Mouse (Mus musculus) kidney, adult 18-20 months (tissue): ENCODE results near the gene Rbfox3.
A peak's percentile ranks its signal among the peaks of the same experiment; 100 is the strongest.

Source experiments
- DNase-seq: peaks from one replicate; pipeline ENCODE4 v3.0.0; 2021

Gene Rbfox3

DNA sequence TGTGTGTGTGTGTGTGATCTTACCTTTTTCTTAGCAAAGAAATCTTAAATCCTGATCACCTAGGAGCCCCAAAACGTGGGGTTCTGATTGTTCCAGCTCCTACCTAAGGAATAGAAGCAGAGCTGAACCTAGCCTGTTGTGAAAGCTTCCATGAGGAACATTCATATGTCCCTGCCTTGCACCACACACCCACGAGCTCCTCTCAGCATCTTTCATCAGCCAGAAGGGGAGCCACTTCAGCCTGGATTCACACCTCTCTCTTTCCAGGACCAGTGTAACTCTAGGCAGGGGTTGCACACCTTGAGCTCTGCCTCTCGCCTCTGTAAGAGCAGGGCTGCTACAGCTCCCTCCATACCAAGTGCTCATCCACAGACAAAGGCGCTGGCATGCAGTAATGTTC is 330.4 kb downstream of the Rbfox3 start:
- no peak for DNase-seq

DNA sequence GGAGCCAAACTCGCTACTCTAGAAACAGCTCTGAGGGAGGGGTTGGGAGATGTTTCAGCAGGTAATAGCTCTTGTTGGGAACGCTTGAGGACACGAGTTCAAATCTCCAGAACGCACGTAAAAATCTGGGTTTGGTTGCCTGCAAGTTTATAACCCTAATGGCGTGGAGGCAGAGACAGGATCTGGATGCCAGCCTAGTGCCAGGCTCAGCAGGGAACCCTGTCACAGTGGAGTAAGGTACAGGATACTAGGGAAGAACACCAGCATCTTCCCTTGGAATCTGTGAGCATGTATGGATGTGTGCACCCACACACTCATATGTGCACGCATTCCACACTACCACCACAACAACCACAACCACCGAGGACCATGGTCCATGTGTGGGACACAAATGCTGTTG is 331.8 kb downstream of the Rbfox3 start:
- no peak for DNase-seq

DNA sequence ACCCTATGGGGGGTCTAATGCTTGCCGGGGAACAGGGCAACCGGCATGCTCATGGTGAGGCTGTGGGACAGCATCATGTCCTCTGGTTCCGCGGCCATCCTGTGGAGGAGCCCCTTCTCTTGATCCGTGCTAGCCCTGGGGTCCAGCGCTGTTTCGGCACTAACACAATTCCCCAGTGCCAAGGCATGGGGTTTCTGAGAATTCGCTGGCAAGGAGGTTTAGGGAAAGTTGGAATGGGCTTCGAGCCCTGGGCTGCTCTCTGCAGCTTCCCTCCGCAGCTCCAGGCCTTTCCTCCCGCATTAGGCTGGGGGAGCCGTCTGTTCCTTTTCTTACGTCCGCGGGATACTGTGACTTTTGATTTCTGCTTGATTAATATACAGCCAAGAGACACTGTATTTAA is 334.1 kb downstream of the Rbfox3 start:
- no peak for DNase-seq

DNA sequence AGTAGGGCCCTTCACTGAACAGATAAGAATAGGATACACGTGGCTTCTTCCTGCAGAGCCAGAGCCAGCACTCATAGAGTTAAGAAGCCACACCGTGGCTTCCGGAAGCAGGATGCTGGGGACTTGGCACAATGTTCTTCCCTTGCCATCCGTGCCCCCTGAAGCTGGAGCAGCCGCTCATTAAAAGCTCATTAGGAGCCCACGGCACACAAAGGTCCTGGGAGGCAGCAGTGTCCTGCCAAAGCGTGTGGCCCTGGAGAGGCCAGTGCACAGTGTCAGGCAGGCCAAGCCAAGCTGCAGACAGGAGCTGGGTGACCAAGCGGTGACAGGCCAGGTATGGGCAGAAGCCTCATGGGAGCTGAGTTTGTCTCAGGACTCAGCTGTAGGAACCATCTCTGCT is 334.8 kb downstream of the Rbfox3 start:
- DNase-seq = no peak

DNA sequence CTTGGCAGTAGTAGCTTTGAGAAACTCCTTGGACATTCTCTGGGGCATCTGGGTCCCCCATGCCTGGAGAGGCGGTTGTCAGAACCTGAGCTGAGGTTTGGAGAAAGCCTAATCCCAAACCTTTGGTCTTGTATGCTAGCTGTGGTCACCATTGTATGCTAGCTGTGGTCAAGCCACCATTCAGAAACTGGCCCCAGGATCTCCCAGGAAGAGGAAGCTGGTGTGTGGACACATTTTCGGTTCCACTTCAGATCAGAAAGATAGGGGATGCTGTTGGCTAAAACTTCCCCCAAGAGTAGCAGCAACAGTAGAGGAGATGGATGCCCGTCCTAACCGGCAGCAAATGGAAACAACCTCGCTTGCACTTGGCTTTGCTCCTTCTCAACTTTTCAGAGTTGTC is 337.0 kb downstream of the Rbfox3 start:
- no peak for DNase-seq

DNA sequence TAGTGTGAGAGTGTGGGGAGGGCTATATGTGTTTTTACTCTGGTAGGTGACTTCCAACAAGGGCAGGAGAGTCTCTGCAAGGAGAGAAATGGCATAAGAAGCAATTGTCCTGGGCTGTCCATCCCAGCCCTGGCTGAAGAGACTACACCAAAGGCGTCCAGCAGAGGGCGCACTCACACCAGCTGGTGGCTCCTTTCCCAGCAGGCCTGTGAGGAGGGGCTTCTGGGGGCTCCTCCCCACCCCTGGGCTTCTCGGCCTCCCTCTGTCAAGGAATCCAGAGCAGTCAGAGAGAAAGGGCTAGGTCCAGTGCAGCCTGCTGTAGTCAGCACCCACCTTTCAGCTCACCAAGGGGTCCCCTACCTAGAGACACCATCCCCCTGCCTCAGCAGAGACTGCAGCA is 337.8 kb downstream of the Rbfox3 start:
- DNase-seq = peak; percentile 35

DNA sequence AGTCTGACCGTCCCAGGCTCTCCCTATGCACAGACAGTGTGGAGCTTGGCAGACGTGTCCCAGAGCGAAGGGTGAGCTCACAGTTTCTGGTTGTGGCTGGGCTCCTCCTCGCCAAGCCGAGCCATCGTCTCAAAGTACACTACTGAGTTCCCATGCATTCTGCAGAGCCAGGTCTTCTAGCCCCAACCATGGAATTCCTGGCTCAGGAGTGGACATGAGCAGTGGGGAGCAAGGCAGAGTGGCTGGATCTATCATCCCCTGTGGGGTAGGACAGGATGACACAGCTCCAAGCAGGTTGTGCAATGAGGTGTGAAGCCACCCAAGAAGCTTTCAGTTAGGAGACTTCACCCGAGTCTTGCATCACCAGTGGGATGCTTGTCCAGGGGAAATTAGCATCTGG is 338.4 kb downstream of the Rbfox3 start:
- no peak for DNase-seq

DNA sequence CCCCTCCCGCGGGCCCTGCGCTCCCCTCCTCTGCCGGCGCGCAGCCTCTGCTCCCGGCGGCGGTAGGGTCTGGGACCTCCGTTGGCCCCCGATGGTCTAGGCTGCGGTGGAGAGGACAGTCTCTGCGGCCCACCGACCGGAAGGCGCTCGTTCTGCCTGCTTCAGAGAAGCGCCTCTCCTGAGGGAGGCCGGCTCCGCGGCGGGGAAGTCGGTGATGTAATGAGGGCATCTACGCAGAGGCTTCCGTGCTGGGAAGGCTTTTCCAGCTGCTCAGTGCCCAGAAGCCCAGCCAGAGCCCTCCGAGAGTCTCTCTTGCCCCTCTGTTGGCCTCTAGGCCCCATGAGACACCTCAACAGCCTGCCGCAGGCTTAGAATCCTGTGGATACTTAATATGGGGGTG is 341.2 kb downstream of the Rbfox3 start:
- DNase-seq = no peak

DNA sequence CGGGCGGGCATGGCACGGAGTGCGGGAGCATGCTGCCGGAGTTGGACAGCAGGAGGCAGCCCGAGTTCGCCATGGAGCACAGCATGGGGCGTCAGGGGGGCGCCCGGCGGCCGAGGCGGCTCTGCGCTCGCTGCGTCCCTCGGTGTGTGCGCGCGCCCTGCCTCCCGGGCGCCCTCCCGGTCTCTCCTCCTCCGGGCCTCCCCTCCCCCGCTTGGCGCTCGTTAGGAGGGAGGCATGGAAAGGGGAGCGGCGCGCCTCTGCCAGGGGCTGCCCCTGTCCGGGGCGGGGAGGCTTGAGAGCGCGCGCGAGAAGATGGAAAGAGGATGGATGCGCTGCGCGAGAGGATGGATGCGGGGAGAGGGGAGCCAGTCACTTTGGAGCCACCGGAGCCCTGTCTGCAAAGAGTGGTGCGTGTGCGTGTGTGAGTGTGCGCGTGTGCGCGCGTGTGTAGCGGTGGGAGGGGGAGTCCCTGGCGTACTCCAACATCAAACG is 341.8 kb downstream of the Rbfox3 start:
- no peak for DNase-seq

DNA sequence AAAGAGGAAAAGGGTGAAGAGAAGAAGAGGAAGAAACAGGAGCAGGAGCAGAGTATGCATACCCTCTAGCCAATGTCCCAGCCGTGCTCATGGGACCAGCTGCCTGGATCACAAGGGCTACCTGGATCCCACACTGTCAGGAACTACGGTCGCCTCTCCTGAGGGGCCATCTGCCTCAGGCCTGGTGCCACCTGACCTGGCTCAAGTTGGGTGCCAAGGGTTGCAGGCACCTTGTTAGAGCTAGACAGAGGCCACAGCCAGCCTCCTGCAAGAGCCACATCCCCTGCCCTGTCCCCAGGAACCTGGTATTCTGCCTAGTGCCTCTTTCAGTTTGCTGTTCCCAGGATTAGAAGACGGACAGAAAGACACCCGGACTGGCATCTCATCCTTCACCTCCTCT is 347.5 kb downstream of the Rbfox3 start:
- no peak for DNase-seq

DNA sequence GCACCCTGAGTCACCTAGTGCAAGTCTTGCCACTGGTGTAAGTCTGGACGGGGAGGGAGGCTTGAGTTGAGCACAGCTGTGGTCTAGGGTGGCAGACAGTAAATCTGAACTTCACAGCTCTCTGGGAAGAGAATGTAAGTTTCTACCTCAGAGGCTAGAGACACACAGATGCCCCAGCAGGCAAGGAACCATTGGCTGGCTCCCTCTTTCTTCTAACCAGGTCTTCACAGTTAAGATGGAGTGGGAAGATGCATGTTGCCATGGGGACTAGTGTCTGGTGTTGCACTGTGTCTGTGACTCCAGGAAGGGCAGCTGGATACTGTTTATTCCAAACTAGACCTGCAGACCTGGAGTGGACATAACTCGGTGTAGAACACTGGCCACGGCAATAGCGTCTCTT is 348.6 kb downstream of the Rbfox3 start:
- DNase-seq = no peak

DNA sequence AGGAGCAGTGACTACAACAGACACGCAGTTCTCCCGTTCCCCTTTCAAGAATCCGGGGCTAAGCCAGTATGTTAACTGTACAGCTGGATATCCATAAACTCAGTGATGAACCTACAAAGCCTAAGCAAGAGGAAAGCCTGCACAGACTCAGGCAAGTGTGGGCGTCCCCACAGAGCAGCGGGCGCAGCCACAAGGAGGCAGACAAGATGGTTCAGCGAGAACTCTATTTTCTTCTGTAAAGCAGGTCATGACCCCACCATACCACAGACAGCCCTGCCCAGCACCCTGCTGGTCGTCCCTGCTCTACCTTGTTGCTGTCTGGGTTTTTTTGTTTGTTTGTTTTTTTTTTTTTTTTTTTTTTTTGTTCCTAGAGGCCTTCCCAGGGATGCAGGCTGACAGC is 353.2 kb downstream of the Rbfox3 start:
- no peak for DNase-seq

DNA sequence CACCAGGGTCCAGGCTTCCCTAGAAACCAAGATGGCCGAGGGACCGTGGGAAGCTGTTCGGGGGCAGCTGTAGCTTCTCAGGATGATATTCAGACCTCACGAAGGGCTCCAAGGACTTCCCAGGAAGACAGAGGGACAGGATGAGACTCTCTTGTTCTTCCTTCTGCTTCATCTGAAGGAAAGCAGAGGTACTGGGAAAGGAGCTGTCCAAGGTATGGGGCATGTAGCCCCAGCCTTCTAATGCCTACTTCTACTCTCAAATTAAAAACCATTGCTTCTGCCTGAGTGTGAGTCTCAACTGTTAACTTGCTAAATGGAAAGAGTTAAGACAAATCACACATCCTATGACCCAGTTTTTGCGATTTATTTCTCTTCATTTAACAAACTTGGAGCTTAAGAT is 355.8 kb downstream of the Rbfox3 start:
- DNase-seq = no peak

DNA sequence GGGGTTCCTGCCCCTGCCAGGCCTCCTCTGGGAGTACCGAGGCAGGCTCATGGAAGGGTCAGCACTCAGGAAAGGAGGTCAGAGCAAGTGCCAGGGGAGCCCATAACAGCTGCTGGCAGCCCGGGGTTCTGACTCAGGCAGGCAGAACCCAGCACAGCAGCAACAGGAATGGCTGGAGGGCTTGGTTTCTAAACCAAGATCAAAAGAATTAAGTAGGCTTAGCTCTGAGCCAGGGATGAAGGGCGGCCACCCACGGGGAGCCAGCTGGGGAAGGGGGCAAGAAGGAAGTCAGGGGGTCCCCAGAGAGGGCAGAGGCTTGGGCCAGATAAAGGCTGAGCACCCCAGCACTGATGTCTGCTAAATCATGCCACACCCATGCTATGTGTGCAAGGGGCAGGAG is 356.9 kb downstream of the Rbfox3 start:
- no peak for DNase-seq

DNA sequence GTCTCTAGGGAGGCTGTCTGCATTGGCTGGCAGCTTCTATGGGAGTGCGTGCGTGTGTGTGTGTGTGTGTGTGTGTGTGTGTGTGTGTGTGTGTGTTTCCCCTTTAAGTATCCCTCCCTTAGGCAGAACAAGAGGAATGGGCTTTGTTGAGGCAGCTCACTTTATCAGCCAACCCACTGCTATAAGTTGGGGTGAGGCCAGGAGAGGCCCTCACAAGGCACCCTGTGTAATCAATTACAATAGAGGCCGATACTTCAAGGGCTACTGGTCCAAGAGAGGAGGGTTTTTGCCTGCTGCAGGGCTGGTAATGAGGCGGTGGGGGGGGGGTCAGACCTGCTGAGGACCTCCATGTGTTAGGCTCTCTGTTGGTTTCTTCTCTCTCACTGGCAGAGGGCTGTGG is 357.5 kb downstream of the Rbfox3 start:
- DNase-seq = no peak

DNA sequence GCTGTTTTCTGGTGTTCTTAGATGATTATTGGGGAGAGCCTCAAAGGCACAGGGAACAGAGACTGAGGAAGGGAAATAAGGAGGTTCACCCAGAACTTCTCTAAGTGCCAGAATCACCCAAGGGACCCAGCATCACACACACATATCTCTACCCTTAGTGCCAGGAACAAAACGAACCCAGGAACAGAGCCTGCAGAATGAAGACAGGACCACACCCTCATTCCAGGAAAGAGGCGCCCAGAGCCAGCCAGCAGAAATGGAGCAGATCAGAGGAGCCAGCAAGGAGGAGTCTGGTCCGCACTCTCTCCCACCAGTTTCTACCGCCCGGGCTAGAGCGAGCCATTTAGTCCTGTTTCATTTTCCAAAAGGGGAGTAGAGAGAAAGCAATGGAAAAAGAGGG is 358.4 kb downstream of the Rbfox3 start:
- DNase-seq = no peak

DNA sequence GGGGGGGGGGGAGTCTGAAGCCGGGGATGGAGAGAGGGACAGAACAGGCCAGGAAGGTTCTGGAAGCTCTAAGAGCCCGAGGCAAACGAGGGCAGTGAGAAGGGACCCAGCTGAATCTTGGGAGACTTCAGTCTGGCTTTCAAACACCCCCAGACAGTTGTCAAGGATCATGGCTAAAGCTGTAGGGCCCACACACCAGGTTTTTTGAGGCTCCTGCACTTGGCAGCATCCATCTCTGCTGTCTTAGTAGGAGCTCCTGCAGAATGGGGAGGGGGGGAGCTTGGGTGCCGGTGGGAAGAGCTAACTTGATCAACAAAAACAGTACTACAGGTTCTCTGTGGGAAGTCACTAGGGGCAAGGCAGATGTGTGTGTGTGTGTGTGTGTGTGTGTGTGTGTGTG is 358.9 kb downstream of the Rbfox3 start:
- DNase-seq = no peak

DNA sequence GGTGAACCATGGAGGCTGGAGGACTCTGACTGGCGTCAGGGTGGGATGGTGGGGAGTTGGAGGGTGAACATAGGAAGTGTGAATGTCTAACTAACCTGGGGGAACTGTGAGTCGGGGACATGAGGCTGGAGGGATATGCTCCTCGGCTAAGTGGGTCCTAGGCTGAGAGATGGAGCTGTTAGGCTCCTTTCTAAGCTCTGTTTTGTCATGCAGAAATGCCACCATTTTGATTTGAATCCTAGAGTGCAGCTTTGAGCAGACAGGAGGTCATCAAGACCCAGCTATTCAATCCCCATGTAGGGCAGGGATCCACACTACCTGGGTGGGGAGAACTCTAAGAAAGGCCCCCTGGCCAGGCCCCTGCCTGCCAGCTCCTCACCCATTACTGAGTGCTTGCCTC is 359.7 kb downstream of the Rbfox3 start:
- DNase-seq = no peak

DNA sequence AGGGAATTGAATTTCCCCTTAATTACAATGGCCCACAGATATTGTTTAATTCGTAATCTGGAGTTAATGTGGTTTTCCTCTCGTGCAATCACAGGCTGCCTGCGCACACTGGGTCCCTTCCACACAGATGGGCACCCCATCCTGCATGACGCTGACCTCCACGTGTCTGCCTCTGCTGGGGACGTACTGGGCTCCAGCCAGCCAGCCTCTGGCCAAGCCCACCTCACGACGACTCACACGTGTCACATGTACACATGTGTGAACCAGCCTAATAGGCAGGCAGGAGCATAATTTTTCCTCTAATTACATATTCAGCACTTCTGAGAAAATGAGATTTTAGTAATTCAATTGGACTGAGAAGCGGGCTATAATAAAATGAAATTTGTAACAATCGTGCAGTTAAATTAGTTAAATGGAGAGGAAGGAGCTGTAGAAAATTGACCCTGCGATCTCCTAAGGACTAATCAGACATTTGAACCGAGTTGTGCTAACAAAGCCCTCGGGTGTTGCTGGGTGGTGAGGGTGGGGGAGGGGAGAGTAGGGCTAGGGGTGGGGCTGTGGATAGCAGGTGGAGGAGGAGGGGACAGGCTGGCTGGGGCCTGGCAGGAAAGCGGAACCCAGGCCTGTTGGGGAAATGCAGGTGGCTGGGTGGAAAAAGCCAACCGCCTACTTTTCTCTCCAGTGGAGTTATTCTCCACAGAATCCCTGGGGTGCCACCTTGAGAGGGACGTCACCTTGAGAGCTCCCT is 360.4 kb downstream of the Rbfox3 start:
- peak; percentile 8 for DNase-seq

DNA sequence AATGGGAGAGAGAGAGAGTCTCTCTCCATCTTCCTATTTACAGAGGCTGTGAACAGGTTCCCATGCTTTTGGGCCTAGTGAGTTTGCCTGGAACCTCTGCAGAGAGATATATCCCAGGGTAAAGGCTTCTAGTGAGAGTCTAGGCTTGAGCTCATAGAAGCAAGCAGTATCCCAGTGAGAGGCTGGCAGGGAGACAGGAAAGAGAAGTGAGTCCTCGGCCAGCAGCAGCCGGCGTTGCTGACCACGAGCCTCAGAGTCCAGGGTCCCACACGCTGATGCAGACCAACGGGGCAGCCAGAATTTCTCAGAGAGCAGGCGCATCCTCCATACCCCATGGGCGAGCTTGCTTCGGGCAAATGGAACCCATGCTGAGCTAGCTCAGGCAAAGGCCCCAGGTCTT is 363.2 kb downstream of the Rbfox3 start:
- no peak for DNase-seq

DNA sequence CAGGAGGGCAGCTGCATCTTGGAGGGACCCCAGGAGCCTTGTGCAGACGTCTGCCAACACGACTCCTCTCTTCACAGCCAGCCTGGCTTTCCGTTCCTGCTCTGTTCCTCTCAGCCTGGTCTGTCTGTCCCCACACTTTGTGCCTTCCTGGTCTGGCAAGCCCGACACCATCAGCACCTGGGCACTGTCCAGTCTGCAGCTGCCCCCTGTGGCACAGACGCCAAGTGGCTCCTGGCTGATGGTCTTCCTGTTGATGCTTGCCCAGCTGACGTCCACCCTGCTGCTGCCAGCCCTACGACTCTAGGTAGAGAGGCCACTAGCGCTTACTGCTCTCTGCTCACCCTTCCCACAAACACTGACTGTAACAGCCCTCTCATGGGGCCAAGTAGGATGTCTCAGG is 365.1 kb downstream of the Rbfox3 start:
- no peak for DNase-seq

DNA sequence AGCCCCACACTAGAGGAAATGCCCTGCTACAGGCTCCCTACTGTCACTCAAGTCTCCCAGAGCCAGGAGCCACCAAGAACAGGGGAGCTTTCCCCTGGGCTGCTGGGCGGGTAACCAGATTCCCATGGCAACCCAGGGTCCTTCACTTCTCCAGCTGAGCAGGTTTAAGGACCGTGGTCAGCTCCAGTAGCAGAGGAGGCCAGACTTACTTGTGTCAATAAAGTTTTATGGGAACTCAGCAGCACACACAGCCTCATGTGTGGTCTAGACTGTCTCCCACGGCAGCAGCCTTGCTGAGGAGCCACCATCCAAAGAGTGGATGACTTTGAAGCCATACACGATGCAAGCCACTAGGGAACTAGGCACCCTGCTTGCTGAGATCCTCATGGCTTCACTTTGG is 365.7 kb downstream of the Rbfox3 start:
- DNase-seq = no peak

DNA sequence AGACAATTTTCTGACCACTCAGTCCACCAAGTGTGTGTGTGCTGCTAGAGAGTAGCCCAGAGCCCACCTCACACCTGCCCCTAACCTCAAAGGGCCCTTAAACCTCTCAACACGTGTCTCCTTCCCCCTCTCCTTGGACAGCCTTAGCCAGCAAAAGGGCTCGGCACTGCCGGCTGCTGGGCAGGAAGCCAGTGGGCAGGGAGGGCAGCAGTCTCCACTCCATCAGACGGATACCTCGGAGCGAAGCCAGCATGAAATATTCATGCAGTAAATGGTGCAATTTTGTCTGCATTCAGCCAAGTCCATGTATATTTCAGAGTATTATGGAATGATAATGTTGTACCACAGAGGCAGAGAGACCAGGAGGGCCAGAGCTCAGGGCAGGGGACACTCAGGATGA is 366.8 kb downstream of the Rbfox3 start:
- DNase-seq = peak; percentile 37

DNA sequence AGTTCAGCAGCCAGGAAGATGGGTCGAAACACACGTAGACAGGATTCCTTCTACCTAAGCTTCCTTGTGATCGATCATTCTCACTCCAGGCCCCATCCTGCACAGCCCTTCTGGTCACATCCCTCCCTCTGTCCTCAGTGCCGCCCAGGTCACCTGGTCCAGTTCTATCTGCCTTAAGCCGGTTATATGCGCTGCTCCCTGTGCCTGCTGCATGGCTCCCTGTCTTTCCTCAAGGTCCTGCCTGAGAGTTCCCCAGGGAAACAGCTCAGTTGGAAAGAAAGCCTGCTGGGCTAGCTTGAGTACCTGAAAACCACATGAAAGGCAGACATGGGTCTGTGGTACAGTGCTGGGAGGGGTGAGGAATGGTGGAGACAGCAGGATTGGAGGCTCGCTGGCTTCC is 368.5 kb downstream of the Rbfox3 start:
- DNase-seq = peak; percentile 3

DNA sequence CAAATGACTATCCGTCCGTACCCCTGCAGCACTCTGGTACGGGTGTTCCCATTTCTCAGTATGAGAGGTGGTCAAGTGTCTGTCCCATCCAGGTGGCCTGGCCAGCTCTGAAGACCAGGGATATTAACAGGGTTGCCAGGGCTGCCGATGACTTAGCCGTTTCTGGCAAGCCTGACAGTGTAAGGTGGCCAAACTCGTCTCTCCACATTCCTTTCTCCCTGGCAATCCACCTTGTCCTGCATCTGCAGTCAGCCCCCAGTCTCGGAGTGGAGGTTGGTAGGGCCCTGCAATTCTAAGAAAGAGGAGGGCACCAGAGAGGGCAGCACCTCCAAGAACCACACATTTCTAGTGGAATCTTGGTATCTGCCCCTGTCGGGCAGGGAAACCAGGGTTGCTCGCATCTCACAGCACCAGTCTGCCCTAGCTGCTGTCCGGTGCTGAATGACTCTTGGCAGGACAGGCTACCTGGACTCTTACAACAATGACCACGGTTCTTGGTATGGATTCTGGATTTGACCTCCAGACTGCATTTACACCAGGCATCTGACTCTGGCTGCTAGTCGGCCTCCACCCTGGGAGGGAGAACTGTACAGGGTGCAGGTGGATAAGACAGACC is 370.9 kb downstream of the Rbfox3 start:
- peak; percentile 52 for DNase-seq
